Mouse (Mus musculus): ENCODE results near the gene Pex10. TPM values are rescaled to one million over a fixed set of nuclear protein-coding genes. Genes with fewer than 3 reads are reported as not detected.

Gene Pex10
- polyA plus RNA-seq, 1 experiment from 2014 or later, result 26.2 TPM

DNA sequence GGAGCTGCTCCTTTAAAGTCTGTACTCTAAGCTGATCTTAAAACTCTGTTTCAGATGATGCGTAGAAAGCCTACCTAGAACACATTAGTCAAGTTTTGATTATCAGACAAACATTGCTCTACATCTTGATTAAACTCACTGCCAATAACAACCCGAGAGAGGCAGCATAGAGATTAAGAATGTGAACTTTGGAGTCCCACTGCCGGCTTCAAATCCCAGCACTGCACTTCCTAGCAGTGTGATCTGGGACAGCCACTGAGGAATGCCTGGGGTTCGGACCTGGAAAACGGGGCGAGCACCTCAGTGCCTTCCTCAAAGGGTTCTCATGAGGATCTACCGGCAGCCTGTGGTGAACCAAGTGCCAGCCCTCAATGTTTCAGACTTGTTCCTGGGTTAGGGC is 17.5 kb downstream of the Pex10 start:
- Histone ChIP-seq H3K27ac (no peak overlapping the region), H3K36me3 (peaks cover 40% of the 10 kb centered on the region), H3K4me1 (peaks cover 24% of the 10 kb centered on the region), H3K9ac (peak overlapping the region; percentile 92; the same call in 1 of the 2 replicates), H3K27me3 (no peaks in the 10 kb centered on the region), H3K9me3 (no peaks in the 10 kb centered on the region), H3K4me3 (peak overlapping the region; percentile 91; the same call in 1 of the 2 replicates), H3K4me2 (peak overlapping the region; percentile 90)
- no peak for ATAC-seq (ENCODE audit: borderline replicate concordance, extremely low read depth, low FRiP score, low TSS enrichment)
- WGBS, result 85% methylated on average over 7 of the region's 7 CpGs

DNA sequence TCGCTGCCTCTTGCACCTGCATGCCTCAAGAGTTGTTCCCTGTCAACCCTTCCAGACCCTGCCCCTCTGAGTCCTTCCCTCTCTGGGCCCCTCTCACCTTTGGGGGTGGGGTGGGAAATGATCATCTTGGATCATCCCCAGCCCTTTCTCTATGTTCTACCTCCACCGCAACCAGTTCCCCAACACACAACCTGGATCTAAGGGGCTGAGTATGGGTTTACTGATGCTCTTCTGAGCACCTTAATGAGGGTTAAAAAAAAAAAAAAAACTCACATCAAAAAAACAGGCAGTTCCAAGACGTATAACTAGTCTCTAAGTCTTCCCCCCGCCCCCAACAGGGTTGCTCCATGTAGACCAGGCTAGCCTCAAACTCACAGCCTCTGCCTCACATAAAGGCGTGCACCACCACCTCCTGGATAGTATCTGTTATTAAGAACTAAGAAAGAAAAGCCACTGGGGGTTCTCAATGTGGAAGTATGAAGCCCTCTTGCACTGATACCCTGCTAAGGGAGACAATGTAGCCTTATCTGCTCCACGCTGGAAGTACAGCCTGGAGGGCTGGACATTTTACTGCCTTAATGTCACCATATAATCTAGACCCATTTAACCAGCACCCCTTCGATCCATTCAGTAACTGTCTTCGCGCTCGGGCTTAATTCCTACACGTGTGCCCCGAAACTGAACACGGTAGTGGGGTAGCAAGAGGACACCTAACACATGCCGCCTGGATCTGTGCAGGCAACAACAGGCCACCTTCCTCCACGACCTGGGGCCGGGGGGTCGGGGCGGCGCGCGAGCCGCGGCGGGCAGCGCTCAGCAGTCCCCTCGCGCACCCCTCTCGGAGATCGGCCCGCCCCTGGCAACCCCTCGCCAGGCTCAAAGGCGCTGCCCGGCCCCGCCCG is 18.6 kb downstream of the Pex10 start:
- peak overlapping the region; percentile 90 for H3K4me2 ChIP-seq
- peaks cover 24% of the 10 kb centered on the region for H3K4me1 ChIP-seq
- 5% methylated on average over 28 of the region's 35 CpGs for WGBS
- H3K4me3 ChIP-seq, result peak overlapping the region; percentile 91
- peak; percentile 77 for ATAC-seq (ENCODE audit: borderline replicate concordance, extremely low read depth, low FRiP score, low TSS enrichment)
- H3K9ac ChIP-seq, result peak overlapping the region; percentile 92
- H3K27ac ChIP-seq, result peak overlapping the region; percentile 94
- H3K9me3 ChIP-seq, result no peaks in the 10 kb centered on the region
- H3K27me3 ChIP-seq, result no peaks in the 10 kb centered on the region
- H3K36me3 ChIP-seq, result peaks cover 29% of the 10 kb centered on the region

DNA sequence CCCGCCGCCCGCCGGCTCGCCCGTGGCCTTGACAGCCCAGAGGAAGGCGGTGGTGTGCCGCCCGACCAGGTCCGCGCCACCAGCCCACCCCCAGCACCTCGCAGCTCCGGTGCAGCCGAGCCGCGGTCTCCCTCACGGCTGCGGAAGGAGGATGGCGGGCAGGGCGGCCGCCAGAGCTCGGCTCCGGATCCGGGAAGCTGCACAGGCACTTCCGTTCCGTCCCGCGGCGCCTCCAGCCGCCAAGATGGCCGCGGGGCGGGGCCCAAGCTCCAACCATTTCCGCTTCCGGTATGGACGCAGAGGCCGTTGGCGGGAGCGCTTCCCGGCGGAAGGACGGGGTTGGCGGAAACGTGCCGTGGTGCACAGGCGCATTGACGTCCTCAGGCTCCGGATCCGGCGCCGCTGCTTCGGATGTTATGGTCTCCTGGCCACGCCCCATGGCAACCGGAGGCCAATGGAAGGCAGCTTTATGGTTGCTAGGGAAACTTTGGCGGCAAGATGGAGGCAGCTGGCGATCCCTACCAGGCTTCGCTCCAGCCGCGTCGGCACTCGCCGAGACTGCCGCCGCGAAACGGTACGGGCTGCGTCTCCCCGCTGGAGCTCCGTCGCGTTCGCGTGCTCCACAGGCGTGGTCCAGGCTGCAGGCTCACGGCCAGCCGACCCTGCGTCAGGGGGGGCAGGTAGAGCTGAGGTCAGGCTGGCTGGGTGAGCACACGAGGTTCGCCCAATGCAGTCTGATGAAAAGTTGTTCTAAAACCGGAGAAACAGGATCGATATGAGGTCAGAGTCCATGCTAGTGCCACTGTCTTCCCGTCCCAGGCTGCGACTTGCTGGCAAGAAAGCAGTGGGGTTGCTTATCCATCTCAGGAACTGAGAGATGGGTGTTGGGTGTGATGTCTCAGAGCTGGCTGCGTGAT is 19.6 kb downstream of the Pex10 start, which contains the start of the genes Rer1 and Morn1:
Gene Rer1 (minus strand): TSS at position 275 of the 917 bp plus-strand sequence.
Gene Morn1 (plus strand): TSS at position 470 of the 917 bp plus-strand sequence.
- under 1% methylated on average over 82 of the region's 85 CpGs for WGBS
- H3K9me3 ChIP-seq, result no peaks in the 10 kb centered on the region
- H3K9ac ChIP-seq, result peak within 1 kb of the TSS; percentile 92
- peak; percentile 96 for ATAC-seq (ENCODE audit: borderline replicate concordance, extremely low read depth, low FRiP score, low TSS enrichment)
- H3K36me3 ChIP-seq, result peaks cover 22% of the 10 kb centered on the region
- peaks cover 24% of the 10 kb centered on the region for H3K4me1 ChIP-seq
- peak within 1 kb of the TSS; percentile 91 for H3K4me3 ChIP-seq
- H3K27ac ChIP-seq, result peak within 1 kb of the TSS; percentile 94
- no peaks in the 10 kb centered on the region for H3K27me3 ChIP-seq
- H3K4me2 ChIP-seq, result peak within 1 kb of the TSS; percentile 90

DNA sequence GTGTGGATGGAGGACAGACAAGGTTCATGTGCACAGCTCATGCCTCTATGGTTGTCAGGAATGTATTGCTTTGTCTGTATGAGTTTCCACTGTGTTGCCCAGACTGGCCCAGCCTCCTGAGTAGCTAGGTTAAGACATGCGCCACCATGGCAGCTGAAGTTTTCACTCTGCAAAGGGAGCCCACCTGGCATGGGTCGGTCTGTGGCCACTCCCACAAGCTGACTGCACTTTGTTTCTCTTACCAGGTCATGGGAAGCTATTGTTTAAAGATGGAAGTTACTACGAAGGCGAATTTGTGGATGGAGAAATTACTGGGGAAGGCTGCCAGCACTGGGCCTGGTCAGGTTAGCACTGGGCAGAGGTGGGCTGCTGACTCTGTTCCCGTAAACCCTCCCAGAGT is 22.4 kb downstream of the Pex10 start:
- WGBS, result 84% methylated on average over 5 of the region's 5 CpGs
- H3K36me3 ChIP-seq, result no peaks in the 10 kb centered on the region
- H3K27me3 ChIP-seq, result no peaks in the 10 kb centered on the region
- no peak for ATAC-seq (ENCODE audit: borderline replicate concordance, extremely low read depth, low FRiP score, low TSS enrichment)
- H3K9me3 ChIP-seq, result no peaks in the 10 kb centered on the region
- H3K4me3 ChIP-seq, result no peak overlapping the region
- H3K9ac ChIP-seq, result no peak overlapping the region
- no peak overlapping the region for H3K4me2 ChIP-seq
- no peak overlapping the region for H3K27ac ChIP-seq
- peaks cover 21% of the 10 kb centered on the region for H3K4me1 ChIP-seq

DNA sequence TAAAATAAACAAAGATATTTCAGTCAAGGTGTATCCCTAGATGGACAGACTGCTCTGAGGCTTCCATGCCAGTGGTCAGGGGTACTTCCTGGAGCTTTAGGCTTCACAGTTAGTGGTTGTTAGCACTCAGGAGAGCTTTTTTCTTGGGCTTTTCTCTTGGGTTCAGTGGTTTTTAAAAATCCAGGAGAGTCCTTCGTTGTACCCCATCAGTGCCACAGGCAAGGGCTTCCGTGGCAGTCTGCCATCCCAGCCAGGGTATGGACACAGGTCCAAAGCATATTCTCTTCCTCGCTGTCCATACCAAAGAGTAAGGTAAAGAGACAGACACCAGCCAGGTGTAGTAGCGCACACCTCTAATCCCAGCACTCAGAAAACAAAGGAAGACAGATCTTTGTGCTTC is 23.3 kb downstream of the Pex10 start:
- no peak for ATAC-seq (ENCODE audit: borderline replicate concordance, extremely low read depth, low FRiP score, low TSS enrichment)
- Histone ChIP-seq H3K27me3 (no peaks in the 10 kb centered on the region), H3K9ac (no peak overlapping the region), H3K4me1 (peaks cover 12% of the 10 kb centered on the region), H3K27ac (no peak overlapping the region), H3K4me2 (no peak overlapping the region), H3K9me3 (no peaks in the 10 kb centered on the region), H3K36me3 (no peaks in the 10 kb centered on the region), H3K4me3 (no peak overlapping the region)
- WGBS, result 92% methylated on average over 4 of the region's 4 CpGs

DNA sequence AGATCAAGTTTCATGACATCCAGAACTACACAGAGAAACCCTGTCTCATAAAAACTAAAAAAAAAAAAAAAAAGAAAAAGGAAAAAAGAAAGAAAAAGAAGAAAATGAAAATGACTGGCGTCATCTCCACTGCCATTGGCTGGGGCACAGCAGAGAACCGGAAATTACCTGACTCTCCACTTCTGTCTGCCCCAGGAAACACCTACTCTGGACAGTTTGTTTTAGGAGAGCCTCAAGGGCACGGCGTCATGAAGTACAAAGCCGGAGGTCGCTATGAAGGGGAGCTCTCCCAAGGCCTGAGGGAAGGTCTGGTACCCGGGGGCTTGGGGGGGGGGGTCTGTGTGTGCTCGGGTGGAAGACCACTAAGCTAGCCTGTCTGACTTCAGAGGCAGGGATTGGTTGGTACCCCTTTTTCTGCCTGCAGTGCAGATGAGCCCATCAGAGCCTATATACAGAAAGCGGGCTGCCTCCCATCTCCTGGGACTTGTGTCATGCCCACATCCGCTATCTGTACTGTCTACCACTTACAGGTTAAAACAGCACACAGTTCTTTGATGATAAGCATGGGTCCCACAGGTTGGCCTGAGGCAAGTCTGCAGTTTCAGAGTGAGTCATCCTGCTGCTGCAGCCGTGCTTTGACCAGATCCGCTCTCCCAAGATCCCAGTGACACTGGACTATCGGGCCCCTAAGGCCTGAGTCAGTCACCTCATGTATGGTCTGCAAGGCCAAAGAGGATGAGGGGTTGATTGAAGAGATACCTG is 24.1 kb downstream of the Pex10 start:
- Histone ChIP-seq H3K4me1 (peaks cover 9% of the 10 kb centered on the region), H3K9me3 (no peaks in the 10 kb centered on the region), H3K27me3 (no peaks in the 10 kb centered on the region), H3K4me2 (no peak overlapping the region), H3K4me3 (no peak overlapping the region), H3K36me3 (no peaks in the 10 kb centered on the region), H3K27ac (no peak overlapping the region), H3K9ac (no peak overlapping the region)
- WGBS, result 89% methylated on average over 13 of the region's 13 CpGs
- ATAC-seq (ENCODE audit: borderline replicate concordance, extremely low read depth, low FRiP score, low TSS enrichment), result no peak

DNA sequence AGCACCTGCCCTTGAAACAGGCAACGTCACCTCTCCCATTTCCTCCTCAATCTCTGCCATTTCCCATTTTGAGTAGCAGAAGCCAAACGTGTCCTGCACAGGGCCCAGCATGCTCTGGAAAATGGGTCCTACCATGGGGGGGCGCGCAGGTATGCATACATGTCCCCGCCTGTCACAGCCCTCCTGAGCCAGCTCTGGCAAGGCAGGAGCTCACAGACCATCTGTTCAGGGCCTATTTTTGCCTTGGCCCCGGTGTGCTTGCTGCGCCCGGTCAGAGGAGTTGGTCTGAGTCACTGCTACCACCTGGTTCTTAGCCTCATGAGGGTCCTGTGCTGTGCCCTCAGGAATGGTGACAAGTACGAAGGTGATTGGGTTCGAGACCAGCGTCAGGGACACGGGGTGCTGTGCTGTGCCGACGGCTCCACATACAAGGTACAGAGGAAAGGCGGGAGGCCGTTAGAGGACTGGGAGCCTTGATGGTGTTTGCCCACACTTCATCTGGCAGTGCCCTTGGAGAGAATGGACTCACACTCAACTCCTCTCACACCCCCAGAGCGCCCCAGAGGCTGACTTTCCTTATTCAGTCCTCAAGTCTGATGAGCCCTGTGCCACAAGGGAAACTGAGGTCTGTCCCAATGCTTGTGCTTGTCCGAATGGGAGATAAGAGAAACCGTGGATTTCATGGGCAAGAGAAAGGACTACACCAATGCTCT is 26.1 kb downstream of the Pex10 start:
- ATAC-seq (ENCODE audit: borderline replicate concordance, extremely low read depth, low FRiP score, low TSS enrichment), result no peak
- Histone ChIP-seq H3K4me3 (no peak overlapping the region), H3K9ac (no peak overlapping the region), H3K36me3 (no peaks in the 10 kb centered on the region), H3K27me3 (no peaks in the 10 kb centered on the region), H3K4me1 (no peaks in the 10 kb centered on the region), H3K27ac (no peak overlapping the region), H3K4me2 (no peak overlapping the region), H3K9me3 (no peaks in the 10 kb centered on the region)
- WGBS, result 89% methylated on average over 19 of the region's 19 CpGs

DNA sequence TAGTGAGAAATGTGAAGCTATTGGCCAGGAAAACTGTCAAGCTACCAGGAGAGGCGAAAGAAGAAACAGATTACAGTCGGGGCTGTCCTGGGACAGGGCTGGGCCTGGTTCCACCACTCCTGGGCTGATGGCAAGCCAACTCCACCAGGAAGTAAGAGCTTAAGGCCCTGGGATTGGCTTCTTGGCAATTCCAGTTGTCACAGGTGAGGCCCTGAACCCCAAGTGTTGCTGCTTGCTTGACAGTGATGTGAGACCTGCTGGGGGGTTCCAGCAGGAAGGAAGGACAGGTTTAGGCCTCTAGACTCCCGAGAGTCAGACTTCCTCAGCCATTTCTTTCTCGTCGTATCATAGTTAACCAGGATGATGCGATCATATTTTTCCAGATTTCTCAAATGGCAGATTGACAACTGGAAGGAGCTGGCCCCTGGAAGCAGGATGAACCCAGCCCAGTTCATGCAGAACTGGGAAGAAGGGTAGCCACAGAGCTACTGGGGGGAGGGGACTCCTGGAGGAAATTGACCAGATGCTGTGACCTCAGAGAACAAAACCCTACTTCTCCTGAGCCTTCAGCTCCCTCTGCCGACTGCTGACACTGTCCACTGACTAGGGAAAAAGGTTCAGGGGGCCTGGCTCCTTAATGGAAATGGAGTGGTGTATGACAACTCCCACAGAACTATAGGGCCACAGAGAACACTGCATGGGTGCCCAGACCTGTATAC is 26.8 kb downstream of the Pex10 start:
- no peaks in the 10 kb centered on the region for H3K9me3 ChIP-seq
- 75% methylated on average over 7 of the region's 7 CpGs for WGBS
- no peak overlapping the region for H3K9ac ChIP-seq
- H3K4me2 ChIP-seq, result no peak overlapping the region
- H3K27me3 ChIP-seq, result no peaks in the 10 kb centered on the region
- H3K36me3 ChIP-seq, result no peaks in the 10 kb centered on the region
- no peak overlapping the region for H3K4me3 ChIP-seq
- ATAC-seq (ENCODE audit: borderline replicate concordance, extremely low read depth, low FRiP score, low TSS enrichment), result no peak
- H3K4me1 ChIP-seq, result no peaks in the 10 kb centered on the region
- H3K27ac ChIP-seq, result no peak overlapping the region

DNA sequence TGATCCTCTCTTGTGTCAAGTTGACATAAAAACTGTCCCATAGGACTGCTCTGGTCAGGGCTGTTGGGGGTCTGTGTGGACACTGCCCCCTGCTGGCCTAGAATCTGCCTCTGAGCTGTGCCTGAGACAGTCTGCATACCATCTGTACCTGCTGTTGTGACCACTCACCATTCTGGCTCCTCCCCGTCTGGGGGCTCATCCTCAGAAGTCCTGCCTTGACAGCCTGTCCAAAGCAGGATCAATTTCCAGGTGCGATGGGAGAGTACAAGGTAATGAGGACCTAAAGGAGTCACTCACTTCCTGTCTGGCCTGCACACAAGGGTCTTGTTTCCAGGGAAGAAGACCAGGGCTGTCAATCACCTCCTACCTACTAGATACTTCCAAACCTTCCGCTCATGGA is 27.7 kb downstream of the Pex10 start:
- ATAC-seq (ENCODE audit: borderline replicate concordance, extremely low read depth, low FRiP score, low TSS enrichment), result peak; percentile 44; the same call in 1 of the 2 replicates
- H3K4me3 ChIP-seq, result no peak overlapping the region
- no peak overlapping the region for H3K9ac ChIP-seq
- H3K4me2 ChIP-seq, result no peak overlapping the region
- no peaks in the 10 kb centered on the region for H3K9me3 ChIP-seq
- no peaks in the 10 kb centered on the region for H3K36me3 ChIP-seq
- no peaks in the 10 kb centered on the region for H3K27me3 ChIP-seq
- no peak overlapping the region for H3K27ac ChIP-seq
- H3K4me1 ChIP-seq, result no peaks in the 10 kb centered on the region
- 53% methylated on average over 3 of the region's 3 CpGs for WGBS

DNA sequence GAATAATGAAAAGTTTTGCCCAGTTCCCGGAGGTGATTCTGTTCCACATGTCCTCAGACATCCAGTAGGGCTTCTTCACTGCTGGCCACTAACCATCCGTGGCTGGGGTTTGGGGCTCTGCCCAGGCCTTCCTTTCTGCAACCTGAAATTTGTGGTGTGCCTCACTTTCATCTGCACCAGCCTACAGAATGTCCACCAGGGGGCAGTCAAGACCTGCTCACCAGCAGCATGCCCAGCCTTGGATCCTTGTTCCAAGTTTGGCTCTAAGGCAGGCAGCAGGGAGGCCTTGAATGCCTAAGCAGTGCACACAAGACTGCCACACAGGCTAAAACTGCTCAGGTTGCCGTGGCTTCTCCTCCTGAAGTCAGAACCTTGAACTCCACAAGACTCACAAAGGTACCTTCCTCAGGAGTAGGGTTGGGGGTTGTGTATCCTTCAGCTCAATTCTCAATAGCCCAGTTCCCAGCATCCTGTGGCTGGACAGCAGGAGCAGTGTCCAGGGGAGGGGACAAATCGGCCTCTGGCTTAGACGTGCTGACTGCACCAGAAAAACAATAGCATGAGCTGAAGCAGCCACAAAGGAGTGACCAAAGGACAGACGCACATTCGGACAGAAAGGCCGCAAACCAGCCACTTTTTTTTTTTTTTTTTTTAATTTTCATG is 28.6 kb downstream of the Pex10 start:
- WGBS, result 42% methylated on average over 8 of the region's 8 CpGs
- peak; percentile 61 for ATAC-seq (ENCODE audit: borderline replicate concordance, extremely low read depth, low FRiP score, low TSS enrichment)
- H3K27ac ChIP-seq, result no peak overlapping the region

More for the DNA sequence above, 28.6 kb downstream of the Pex10 start:
- Histone ChIP-seq H3K4me2 (no peak overlapping the region), H3K27me3 (no peaks in the 10 kb centered on the region), H3K4me1 (no peaks in the 10 kb centered on the region), H3K9ac (no peak overlapping the region), H3K4me3 (no peak overlapping the region), H3K36me3 (no peaks in the 10 kb centered on the region), H3K9me3 (no peaks in the 10 kb centered on the region)

Data from lung, embryonic 15.5 days (tissue).